Mouse (Mus musculus): ENCODE results near the gene Cdc37l1.

- TF ChIP-seq CTCF (IDR thresholded peaks at IDR 0.05; ENCODE audit: borderline replicate concordance, insufficient read depth, low read length) (no peak), POLR2A (IDR thresholded peaks at IDR 0.05; ENCODE audit: low read depth, low read length) (no peak)
These were observed 69.5 kb downstream of the Cdc37l1 start for GRCm38 (mm10) chr19:29059688-29060087.

Measured in embryonic fibroblast, embryonic 13.5 days (primary cell).